Comparison of ENCODE assay signal across 9 mouse cellular contexts in genomic region chr19:24453379-24453778, GRCm38 (mm10). TPM values are rescaled to one million over a fixed set of nuclear protein-coding genes. Genes with fewer than 3 reads are reported as not detected.
DNase-seq lines count a peak whose midpoint lies in the region; ATAC-seq lines count a peak whose summit lies in the region.
"Had no signal": no experiment of that assay in that cellular context is flagged by ENCODE, and none has a peak within 500 bp of the region (broad histone marks: within the 10 kb centered on the region; RNA-seq: fewer than 3 reads in every experiment).

No protein-coding gene starts in this region.

- DNase-seq in heart, adult 11 months = peak; percentile 72
- no peak for DNase-seq in heart, adult 8-10 months (ENCODE audit: low spot score)
- DNase-seq in brain, adult 2 months (ENCODE audit: low read depth, low spot score) = peak; percentile 68
- no peak for DNase-seq in gastrocnemius, postnatal 4 days (ENCODE audit: low spot score in 2 of 2)
- DNase-seq in thymus, adult 18-20 months = no peak

- 7% methylated on average over 13 of the region's 13 CpGs for WGBS in forebrain, embryonic 16.5 days
- 34% methylated on average over 13 of the region's 13 CpGs for WGBS in midbrain, embryonic 12.5 days

- H3K4me1 ChIP-seq in forebrain, embryonic 16.5 days (replicated peaks; ENCODE audit: control insufficient read depth, insufficient read depth, low read length) = peaks cover 9% of the 10 kb centered on the region
- peaks cover 17% of the 10 kb centered on the region for H3K4me1 ChIP-seq in midbrain, embryonic 12.5 days

- H3K27ac ChIP-seq in forebrain, embryonic 16.5 days (ENCODE audit: low read length) = peak overlapping the region; percentile 46
- H3K27ac ChIP-seq in midbrain, embryonic 12.5 days (replicated peaks) = peak overlapping the region; percentile 52
- H3K27ac ChIP-seq: limb, embryonic 15.5 days had no signal

- peak; percentile 69 for ATAC-seq in forebrain, embryonic 16.5 days
- ATAC-seq in midbrain, embryonic 12.5 days (ENCODE audit: low FRiP score, low read depth) = peak; percentile 20; the same call in 1 of the 2 replicates
- ATAC-seq in megakaryocyte progenitor cell, adult 5-6 weeks (replicated peaks; ENCODE audit: poor library complexity) = no peak

- no peaks in the 10 kb centered on the region for H3K36me3 ChIP-seq in forebrain, embryonic 16.5 days (ENCODE audit: control insufficient read depth, insufficient read depth)
- no peaks in the 10 kb centered on the region for H3K36me3 ChIP-seq in midbrain, embryonic 12.5 days
- H3K36me3 ChIP-seq: limb, embryonic 15.5 days had no signal

- H3K9me3 ChIP-seq in forebrain, embryonic 16.5 days (ENCODE audit: control insufficient read depth, low read length) = no peaks in the 10 kb centered on the region
- H3K9me3 ChIP-seq in midbrain, embryonic 12.5 days = no peaks in the 10 kb centered on the region
- H3K9me3 ChIP-seq: limb, embryonic 15.5 days had no signal

- peak overlapping the region; percentile 35 for H3K4me2 ChIP-seq in forebrain, embryonic 16.5 days (ENCODE audit: low read length)
- H3K4me2 ChIP-seq in midbrain, embryonic 12.5 days (replicated peaks) = peak overlapping the region; percentile 25; the same call in 1 of the 2 replicates
- H3K4me2 ChIP-seq: limb, embryonic 15.5 days had no signal

- peak overlapping the region; percentile 14 for H3K9ac ChIP-seq in forebrain, embryonic 16.5 days (replicated peaks; ENCODE audit: low read depth, low read length)
- H3K9ac ChIP-seq in midbrain, embryonic 12.5 days (replicated peaks) = no peak overlapping the region
- H3K9ac ChIP-seq: limb, embryonic 15.5 days had no signal

- H3K4me3 ChIP-seq in forebrain, embryonic 16.5 days (replicated peaks; ENCODE audit: low read length) = peak overlapping the region; percentile 16
- no peak overlapping the region for H3K4me3 ChIP-seq in midbrain, embryonic 12.5 days
- H3K4me3 ChIP-seq: limb, embryonic 15.5 days had no signal

- H3K27me3 ChIP-seq in forebrain, embryonic 16.5 days (replicated peaks; ENCODE audit: control insufficient read depth, insufficient read depth, low read length) = no peaks in the 10 kb centered on the region
- 0 out of 2 replicates have a peak, but pooled peaks cover 8% of the 10 kb centered on the region for H3K27me3 ChIP-seq in midbrain, embryonic 12.5 days
- H3K27me3 ChIP-seq: limb, embryonic 15.5 days had no signal

RNA-seq across cellular contexts. Expression of gene Fam122a, which starts 23.8 kb away (rescaled TPM):
- 10 to 100 TPM; 23.5 to 26.9 (median 26.6) TPM for total RNA-seq in heart, adult 8-10 months (2022)
- 47.8 and 50.2 TPM in 2 replicates for polyA plus RNA-seq in forebrain, embryonic 16.5 days (2015; fragmentation: Nextera tagmentation; extraction: Ambion mirVana)
- 62.7 and 65.3 TPM in 2 replicates for polyA plus RNA-seq in midbrain, embryonic 12.5 days (2016; fragmentation: Nextera tagmentation; extraction: Ambion mirVana)
- 37.8 and 45.5 TPM in 2 replicates for total RNA-seq in megakaryocyte progenitor cell, adult 5-6 weeks (2015)
- 9.7 and 13.9 TPM in 2 replicates for total RNA-seq in megakaryocyte progenitor cell, adult 5-6 weeks (2017)
- total RNA-seq in gastrocnemius, postnatal 4 days (2021) = 10 to 100 TPM; 28.9 to 34.9 TPM

Comparison
In these comparisons a context has a peak if more than half of its experiments do, and no peak if none do; other contexts are left out.
1. DNase-seq: peak in heart, adult 11 months (single experiment) and brain, adult 2 months (single experiment); none in heart, adult 8-10 months (single experiment), gastrocnemius, postnatal 4 days (0 of 2) and thymus, adult 18-20 months (0 of 2).